Mouse (Mus musculus) skeletal muscle tissue, adult 2 months (tissue): ENCODE measurements at regions not wholly inside any gene's neighbourhood (a gene's known extent, or its start where the extent isn't known, plus 50 kb on each side); places are given as distances from the start of the nearest gene placed in this dataset.
A peak's percentile ranks its signal among the peaks of the same experiment; 100 is the strongest.

ENCODE experiments used
- DNase-seq: peaks from one replicate; pipeline ENCODE4 v3.0.0-alpha.2; 2012; ENCODE audit warnings: low read depth, low spot score

DNA sequence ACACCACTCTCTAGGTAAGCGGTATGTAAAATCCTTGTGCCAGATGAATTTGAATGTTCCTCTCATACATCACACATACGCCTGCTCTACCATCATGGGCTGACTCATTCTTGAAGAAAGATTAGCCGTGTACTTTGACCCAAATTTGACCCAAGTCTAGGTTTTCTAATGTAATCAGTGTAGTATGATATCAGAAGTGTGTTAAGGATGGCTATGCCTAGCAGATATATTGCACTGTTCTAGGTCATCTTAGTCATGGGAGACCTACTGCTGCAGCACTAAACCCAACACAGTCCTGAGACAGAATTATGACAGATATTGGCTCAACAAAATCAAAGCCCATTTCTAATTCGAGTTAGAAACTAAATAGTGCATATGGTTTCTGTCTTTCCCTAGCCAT lies 255.1 kb downstream of the Fam49a start:
- no peak for DNase-seq

DNA sequence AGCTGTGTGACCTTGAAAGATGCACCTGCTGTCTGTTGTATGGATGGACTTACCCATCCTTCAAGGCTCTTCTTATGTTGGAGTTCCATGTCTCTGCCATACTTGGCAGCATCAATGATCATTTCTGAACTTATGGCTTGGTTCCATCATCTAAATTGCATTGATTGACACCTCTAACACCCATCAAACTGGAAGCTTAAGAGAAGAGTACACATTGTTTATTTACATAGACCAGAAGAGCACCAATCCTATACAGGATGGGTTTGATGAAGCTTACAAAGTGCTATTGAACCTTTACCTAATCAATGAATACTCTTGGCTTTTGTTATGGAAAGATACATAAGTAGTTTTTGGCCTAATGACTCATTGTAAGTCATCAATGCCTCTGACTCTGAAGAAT lies 248.8 kb downstream of the Fam49a start:
- no peak for DNase-seq

- no peak for DNase-seq
Observed at GRCm38 (mm10) chr12:12509164-12509937, 247.4 kb downstream of the Fam49a start.

GRCm38 (mm10) chr12:12508487-12509125 lies 246.7 kb downstream of the Fam49a start:
- no peak for DNase-seq

DNA sequence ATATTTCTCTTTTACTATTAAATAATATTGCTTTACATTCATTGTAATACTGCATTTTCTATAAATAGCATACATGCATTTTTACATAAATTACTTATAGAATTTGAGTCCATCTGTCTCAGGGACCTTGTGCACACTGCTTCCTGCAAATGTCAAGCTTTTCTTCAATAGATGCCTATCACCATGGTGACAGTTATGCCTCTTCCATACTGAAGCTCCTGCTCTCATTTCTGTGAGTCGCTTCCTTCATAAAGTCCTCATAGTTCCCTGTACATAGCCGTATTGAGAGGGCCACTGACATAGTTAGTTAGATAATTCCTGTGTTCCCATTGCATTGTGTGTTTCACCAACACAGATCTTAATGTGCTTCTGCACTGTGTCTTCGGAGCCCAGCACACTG lies 244.7 kb downstream of the Fam49a start:
- DNase-seq, result no peak

DNA sequence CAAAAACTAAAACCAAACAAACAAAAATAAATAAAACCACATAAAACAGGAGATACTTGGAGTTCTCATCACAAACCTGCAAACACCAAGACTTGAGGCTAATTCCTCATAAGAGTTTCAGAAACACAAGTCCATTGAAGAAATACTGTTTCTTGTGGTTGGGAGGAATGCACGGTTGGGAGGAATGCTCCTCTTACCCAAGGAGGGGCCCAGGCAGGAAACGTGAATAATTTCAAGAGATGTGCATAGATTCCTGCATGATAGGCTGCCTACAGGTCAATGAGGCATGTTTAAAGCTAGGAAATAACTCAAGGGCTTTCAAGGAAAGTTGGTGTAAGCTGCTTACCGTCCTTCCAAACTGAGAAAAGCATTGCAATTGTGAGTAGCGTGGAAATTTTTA lies 243.7 kb downstream of the Fam49a start:
- DNase-seq, result no peak

- no peak for DNase-seq
Observed at GRCm38 (mm10) chr12:12499903-12500302, 238.0 kb downstream of the Fam49a start.

DNA sequence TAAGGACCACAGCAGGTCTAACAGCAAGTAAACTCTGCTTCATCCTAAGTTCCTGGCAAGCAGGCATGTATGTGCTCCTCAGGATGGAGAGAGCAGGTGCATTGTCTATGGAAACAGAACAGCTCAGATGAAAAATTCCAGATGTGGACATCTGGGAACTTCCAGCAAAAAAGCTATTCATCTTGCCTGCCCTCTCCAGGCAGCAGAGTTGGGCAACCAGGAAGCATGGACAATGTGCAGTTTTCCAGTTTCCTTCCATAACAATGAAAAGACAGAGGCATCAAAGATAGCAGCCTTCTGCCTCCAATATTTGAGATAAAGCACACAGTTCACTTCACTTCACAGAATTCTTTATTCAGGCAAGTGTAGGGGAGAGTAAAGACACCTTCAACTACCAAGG lies 236.7 kb downstream of the Fam49a start:
- no peak for DNase-seq

GRCm38 (mm10) chr12:12497277-12497841 lies 235.4 kb downstream of the Fam49a start:
- DNase-seq, result no peak

DNA sequence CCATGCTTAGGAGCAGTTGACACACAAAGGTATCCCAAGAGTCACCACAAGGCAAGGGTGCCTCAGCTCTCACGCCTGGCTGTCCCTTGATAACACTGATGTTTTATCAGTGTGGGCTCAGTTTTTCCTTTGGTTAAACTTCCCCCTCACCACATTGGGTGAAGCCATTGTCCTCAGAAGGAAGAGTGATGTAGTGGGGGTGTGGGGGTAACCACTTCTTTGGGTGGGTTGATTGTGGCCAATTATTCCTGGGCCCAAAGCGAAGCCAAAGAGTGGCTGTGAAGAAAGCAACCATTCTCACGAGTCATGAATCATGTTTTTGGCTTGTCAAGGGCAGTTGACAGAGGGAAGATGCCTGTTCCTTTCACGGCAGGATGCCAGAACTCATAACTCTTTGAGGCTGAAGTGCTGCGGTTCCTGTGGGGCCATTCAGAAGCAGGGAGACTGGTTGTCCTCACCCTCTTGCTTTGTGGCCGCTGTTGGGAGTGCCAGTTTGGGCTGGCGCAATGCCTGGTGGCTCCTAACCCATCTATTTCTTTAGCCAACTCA lies 234.7 kb downstream of the Fam49a start:
- DNase-seq, result peak; percentile 28

DNA sequence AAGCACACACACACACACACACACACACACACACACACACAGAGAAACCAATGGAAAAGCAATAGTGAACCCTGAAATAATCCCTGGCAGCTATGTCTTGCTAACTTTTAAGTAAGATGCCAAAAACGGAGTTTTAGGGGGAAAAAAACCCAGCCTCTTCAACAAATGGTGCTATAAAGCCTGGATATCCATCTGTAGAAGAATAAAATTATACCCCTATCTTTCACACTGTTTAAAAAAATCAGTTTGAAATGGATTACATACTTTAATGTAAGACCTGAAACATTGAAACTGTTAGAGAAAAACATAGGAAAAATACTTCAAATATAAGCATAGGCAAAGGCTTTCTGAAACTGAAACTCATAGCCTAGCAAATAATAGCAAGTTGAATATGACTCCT lies 228.2 kb downstream of the Fam49a start:
- no peak for DNase-seq

DNA sequence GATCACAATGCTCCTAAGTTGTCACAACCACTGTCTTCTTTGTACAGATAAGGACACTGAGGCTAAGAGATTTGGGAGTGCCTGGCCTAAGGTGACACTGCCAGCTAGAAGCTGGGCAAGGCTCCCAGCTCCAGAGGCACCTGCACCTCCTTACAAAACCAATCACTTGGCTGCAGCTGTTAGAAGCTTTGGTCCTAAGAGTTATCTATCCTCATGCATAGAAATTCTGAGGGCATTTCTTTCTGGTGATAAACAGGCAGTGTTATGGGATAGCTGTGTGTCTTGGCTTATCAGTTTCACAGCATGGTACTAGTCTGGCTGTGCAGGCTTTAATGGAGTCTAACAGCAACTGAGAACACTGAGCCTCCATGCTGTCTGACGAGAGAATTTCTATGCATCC lies 226.2 kb downstream of the Fam49a start:
- DNase-seq, result no peak

DNA sequence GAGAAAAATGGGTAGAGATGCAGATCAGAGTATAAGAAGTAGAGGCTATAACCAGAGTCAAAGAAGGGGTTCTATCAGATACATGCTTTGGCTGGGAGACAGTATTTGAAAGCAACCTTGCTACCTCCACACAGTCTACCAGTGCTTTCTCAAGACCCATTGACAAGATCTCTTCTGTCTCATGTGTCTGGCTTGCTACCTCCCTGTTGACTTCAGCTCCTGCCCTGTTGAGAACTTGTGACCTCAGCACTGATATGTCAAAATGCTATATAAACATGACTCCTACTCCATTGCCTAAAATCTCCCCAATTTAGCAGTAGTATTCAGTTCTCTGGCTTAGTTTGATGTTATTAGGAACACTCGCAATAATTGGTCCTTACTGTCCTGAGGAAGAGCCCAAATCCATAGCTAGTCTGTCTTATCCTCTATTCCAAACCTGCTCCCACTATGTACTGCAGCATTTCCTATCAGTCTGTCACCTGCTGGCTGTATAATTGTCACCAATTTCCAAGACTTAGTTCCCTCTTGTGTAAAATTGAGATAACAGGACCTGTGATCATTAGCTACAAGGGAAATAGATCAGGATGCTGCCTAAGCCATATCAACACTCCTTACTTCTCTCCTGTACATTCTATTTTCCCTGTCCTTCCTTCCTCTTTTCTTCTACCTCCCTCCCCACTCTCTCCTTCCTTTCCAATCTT lies 224.9 kb downstream of the Fam49a start:
- no peak for DNase-seq

DNA sequence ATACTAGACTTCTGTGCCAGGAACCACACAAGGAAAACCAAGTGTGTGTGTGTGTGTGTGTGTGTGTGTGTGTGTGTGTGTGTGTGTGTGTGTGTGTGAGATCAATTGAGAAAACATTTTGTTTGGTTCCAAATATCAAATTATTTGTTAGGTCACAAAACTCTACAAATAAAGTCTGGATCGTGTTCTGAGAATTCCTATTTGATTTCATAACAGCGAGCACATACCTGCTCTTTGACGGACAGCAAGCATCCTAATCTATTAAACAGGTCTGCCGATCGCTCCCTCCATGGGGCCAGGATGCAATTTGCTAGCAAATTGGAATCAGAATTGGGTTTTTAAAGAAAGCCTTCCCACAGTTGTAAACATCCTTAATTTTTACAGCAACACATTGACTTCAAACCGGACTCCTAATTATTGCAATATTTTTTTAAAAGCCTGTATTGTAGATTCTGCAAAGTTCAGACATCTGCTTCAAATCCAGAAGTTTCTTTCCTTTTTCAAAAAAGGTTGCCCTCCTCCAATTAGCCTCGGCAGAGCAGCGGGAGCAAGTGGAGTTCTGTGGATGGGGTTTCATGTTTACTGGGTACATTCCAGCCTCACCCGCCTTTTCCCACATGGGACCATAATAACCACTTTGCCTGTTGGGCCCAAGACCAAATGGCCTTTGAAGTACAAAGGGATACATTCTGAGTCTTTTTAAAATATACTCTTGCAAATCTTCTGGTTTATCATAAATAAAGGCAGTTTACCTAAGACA lies 223.2 kb downstream of the Fam49a start:
- DNase-seq, result no peak

GRCm38 (mm10) chr12:12480451-12480850 lies 218.5 kb downstream of the Fam49a start:
- no peak for DNase-seq

DNA sequence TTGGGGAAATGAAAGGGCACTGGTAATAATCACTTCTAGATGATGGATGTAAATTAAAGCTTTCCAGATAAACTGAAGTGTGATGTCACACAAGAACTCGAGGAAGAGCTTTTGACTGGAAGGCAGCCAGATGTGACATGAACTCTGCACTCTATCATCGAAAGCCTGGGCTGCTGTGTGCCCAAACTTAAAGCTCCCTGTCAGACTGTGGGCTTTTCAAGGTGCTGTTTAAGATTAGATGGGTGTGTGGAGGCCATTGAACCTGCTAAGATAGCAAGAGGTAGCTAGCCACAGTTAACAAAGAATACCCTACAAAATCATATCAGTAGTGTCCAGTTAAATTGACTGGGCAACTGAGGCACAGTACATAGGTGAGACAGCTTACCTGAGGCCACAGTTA lies 190.1 kb downstream of the Fam49a start:
- DNase-seq, result no peak

GRCm38 (mm10) chr12:12446768-12447167 lies 184.8 kb downstream of the Fam49a start:
- no peak for DNase-seq

- DNase-seq, result no peak
Observed at GRCm38 (mm10) chr12:12446281-12446680, 184.3 kb downstream of the Fam49a start.

DNA sequence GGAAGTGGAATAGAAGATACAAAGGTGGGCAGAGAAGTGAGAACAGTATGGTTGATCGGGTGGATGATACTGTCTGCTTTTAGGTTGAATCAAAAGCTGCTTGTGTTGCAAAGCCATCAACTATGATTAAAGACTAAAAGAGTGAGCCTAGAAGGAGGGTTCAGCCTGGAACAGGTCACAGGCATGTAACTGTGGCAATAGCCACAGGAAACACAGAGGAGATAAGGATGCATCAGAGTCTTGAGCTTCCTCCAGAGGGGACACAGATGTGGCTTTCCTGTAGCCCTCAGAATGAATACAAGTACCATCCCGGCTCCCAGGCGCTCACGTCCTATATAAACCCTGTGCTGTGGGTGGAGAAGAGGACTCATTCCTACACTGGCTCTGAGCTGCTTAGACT lies 180.9 kb downstream of the Fam49a start:
- no peak for DNase-seq

- no peak for DNase-seq
Observed at GRCm38 (mm10) chr12:12436379-12436778, 174.4 kb downstream of the Fam49a start.

DNA sequence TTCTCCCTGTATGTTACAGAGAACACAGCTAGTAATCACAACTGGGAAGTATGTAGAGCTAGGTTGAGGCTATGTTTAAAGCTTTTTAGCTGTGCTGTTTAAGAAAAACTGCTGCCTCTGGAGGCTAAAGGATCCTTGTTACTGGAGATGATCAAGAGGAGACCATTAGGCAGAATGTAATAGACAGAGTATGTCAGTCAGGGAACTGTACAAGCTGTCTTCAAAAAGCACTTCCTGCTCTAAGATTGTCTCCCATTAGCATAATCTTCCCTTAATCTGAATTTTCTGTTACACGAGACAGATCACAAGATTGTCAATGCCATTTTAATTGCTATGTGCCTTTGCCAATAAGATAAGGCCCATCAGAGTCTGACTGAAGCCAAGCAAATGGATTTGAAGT lies 170.7 kb downstream of the Fam49a start:
- DNase-seq, result no peak
